Mouse (Mus musculus) midbrain, embryonic 12.5 days (tissue): ENCODE measurements around the gene Elmo1. TPM values are rescaled to one million over a fixed set of nuclear protein-coding genes. Genes with fewer than 3 reads are reported as not detected.

ENCODE experiments used
- ATAC-seq: fragments of 200-750 bp; cut with Nextera tagmentation; 2 replicates; pipeline ENCODE4 v1.8.0; 2017; ENCODE audit warnings: low read depth, moderate TSS enrichment, moderate library complexity; ENCODE audit not compliant: low FRiP score
- H3K27ac ChIP-seq: fragments of 300-500 bp; sonication (generic); replicated peaks from 2 replicates; pipeline ENCODE4 v1.5.1; 2016; ENCODE audit warnings: mild to moderate bottlenecking
- H3K27me3 ChIP-seq: fragments of 300-500 bp; sonication (generic); 2 replicates; pipeline ENCODE4 v1.6.1; 2016; ENCODE audit warnings: mild to moderate bottlenecking
- H3K36me3 ChIP-seq: fragments of 300-500 bp; sonication (generic); 2 replicates; pipeline ENCODE4 v1.6.1; 2016
- H3K4me1 ChIP-seq: fragments of 300-500 bp; sonication (generic); 2 replicates; pipeline ENCODE4 v1.6.1; 2016
- H3K4me2 ChIP-seq: fragments of 300-500 bp; sonication (generic); replicated peaks from 2 replicates; pipeline ENCODE4 v1.6.1; 2016; ENCODE audit warnings: mild to moderate bottlenecking, moderate library complexity
- H3K4me3 ChIP-seq: fragments of 300-500 bp; sonication (generic); 2 replicates; pipeline ENCODE4 v1.5.1; 2016; ENCODE audit warnings: mild to moderate bottlenecking
- H3K9ac ChIP-seq: fragments of 300-500 bp; sonication (generic); replicated peaks from 2 replicates; pipeline ENCODE4 v1.6.1; 2016; ENCODE audit warnings: mild to moderate bottlenecking, moderate library complexity
- H3K9me3 ChIP-seq: fragments of 300-500 bp; sonication (generic); 2 replicates; pipeline ENCODE4 v1.6.1; 2016; ENCODE audit warnings: mild to moderate bottlenecking
- WGBS: fragments of 180-500 bp; shearing (Covaris S2); methylation state at CpG from one replicate; pipeline ENCODE4 v1.1.7; 2016; 5-methylcytosine and 5-hydroxymethylcytosine counted together
- polyA plus RNA-seq: library from polyadenylated mRNA; unstranded; fragments of >200 nt; fragmentation: Nextera tagmentation; extraction: Ambion mirVana; gene quantifications from 2 replicates; pipeline ENCODE4 v1.2.1, GENCODE M21; 2016

Gene Elmo1
- polyA plus RNA-seq, 1 experiment from 2014 or later, result 25.5 TPM

GRCm38 (mm10) chr13:20537053-20537452, 446.7 kb downstream of the Elmo1 start:
- Histone ChIP-seq H3K27me3 (no peaks in the 10 kb centered on the region), H3K27ac (no peak overlapping the region), H3K9ac (no peak overlapping the region), H3K4me1 (no peaks in the 10 kb centered on the region), H3K36me3 (no peaks in the 10 kb centered on the region), H3K4me3 (no peak overlapping the region), H3K4me2 (no peak overlapping the region), H3K9me3 (no peaks in the 10 kb centered on the region)
- WGBS, result 97% methylated on average over 1 of the region's 1 CpGs
- no peak for ATAC-seq

DNA sequence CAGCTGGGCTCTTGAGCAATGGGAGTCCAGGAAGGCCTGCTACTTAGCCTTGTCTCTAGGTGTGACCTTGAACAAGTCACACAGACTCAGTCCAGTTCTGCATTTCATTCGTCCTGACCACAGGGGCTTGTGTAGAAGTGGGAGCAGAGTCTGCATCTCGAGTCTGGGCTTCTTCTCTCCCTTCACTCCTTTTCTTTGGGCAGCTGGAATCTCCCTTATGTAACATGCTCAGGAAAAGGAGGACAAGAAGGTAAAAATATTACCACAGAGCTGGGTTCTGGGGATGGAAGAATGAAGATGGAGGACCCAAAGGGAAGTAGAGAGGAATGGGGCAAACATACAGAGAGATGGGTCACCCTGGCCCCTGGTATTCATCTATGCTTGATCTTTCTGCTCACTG, 447.1 kb downstream of the Elmo1 start:
- Histone ChIP-seq H3K4me3 (no peak overlapping the region), H3K27me3 (no peaks in the 10 kb centered on the region), H3K9ac (no peak overlapping the region), H3K4me2 (no peak overlapping the region), H3K4me1 (no peaks in the 10 kb centered on the region), H3K9me3 (no peaks in the 10 kb centered on the region), H3K36me3 (no peaks in the 10 kb centered on the region), H3K27ac (0 out of 2 replicates have a peak overlapping the region, but pooled peaks have one; percentile 15)
- 88% methylated on average over 2 of the region's 2 CpGs for WGBS
- ATAC-seq, result no peak

- no peaks in the 10 kb centered on the region for H3K27me3 ChIP-seq
- no peak overlapping the region for H3K4me3 ChIP-seq
- no peak overlapping the region for H3K9ac ChIP-seq
- no peak for ATAC-seq
- no peaks in the 10 kb centered on the region for H3K36me3 ChIP-seq
- WGBS, result 72% methylated on average over 12 of the region's 12 CpGs
- no peaks in the 10 kb centered on the region for H3K9me3 ChIP-seq
- no peaks in the 10 kb centered on the region for H3K4me1 ChIP-seq
- H3K27ac ChIP-seq, result 0 out of 2 replicates have a peak overlapping the region, but pooled peaks have one; percentile 15
- no peak overlapping the region for H3K4me2 ChIP-seq
Observed at GRCm38 (mm10) chr13:20538216-20539070, 448.0 kb downstream of the Elmo1 start.

DNA sequence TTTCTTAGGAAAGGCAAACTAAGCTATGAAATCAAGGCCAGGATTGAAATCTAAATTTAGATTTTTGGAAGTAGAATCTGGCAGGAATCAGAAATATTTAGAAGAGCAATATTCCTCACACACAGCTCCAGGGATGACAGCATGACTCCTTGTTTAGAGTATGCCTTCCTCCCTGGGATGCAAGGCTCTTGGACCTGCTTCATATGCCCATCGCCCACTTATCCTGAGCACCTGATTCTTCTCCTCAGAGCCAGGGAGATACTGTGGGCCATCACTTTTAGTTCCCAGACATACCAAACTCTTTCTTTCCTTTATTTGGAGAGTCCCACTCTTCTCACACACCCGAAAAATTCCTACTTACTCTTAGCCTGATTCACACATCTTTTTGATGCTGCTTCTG, 449.2 kb downstream of the Elmo1 start:
- ATAC-seq, result no peak
- no peak overlapping the region for H3K27ac ChIP-seq
- H3K4me2 ChIP-seq, result no peak overlapping the region
- no peaks in the 10 kb centered on the region for H3K4me1 ChIP-seq
- no peak overlapping the region for H3K9ac ChIP-seq
- no peaks in the 10 kb centered on the region for H3K9me3 ChIP-seq
- H3K36me3 ChIP-seq, result no peaks in the 10 kb centered on the region
- no peaks in the 10 kb centered on the region for H3K27me3 ChIP-seq
- H3K4me3 ChIP-seq, result no peak overlapping the region
- WGBS, result 89% methylated on average over 2 of the region's 2 CpGs

- WGBS, result 88% methylated on average over 12 of the region's 12 CpGs
- H3K9ac ChIP-seq, result no peak overlapping the region
- no peak overlapping the region for H3K4me3 ChIP-seq
- H3K4me1 ChIP-seq, result 0 out of 2 replicates have a peak, but pooled peaks cover 2% of the 10 kb centered on the region
- no peaks in the 10 kb centered on the region for H3K36me3 ChIP-seq
- H3K4me2 ChIP-seq, result no peak overlapping the region
- H3K27ac ChIP-seq, result no peak overlapping the region
- no peak for ATAC-seq
- no peaks in the 10 kb centered on the region for H3K27me3 ChIP-seq
- no peaks in the 10 kb centered on the region for H3K9me3 ChIP-seq
Observed at GRCm38 (mm10) chr13:20546568-20547204, 456.3 kb downstream of the Elmo1 start.

DNA sequence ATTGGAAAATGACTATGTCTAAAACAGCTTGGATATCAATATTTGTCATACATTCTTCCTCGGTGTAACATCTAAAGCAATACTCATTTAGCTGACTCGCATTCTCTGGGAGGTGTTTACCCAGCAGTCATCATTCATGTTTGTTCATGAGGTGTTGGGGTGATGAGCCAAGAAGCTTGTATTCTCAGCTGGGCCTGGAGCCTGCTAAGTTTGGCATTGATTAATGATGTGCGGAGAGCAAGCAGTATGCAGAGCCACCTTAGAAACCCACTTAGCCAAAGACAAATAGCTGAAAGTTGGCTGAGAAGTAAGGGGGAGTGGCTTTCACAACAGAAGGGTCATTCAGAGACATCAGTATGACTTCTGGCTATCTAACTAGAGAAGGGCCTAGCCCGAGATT, 459.6 kb downstream of the Elmo1 start:
- Histone ChIP-seq H3K27ac (no peak overlapping the region), H3K4me3 (no peak overlapping the region), H3K9me3 (no peaks in the 10 kb centered on the region), H3K4me2 (no peak overlapping the region), H3K9ac (no peak overlapping the region), H3K36me3 (no peaks in the 10 kb centered on the region), H3K4me1 (0 out of 2 replicates have a peak, but pooled peaks cover 2% of the 10 kb centered on the region), H3K27me3 (no peaks in the 10 kb centered on the region)
- no peak for ATAC-seq
- WGBS, result 86% methylated on average over 4 of the region's 4 CpGs

GRCm38 (mm10) chr13:20551559-20551958, 461.2 kb downstream of the Elmo1 start:
- Histone ChIP-seq H3K36me3 (no peaks in the 10 kb centered on the region), H3K4me2 (no peak overlapping the region), H3K4me1 (0 out of 2 replicates have a peak, but pooled peaks cover 2% of the 10 kb centered on the region), H3K9ac (no peak overlapping the region), H3K27me3 (no peaks in the 10 kb centered on the region), H3K9me3 (no peaks in the 10 kb centered on the region), H3K4me3 (no peak overlapping the region), H3K27ac (no peak overlapping the region)
- 86% methylated on average over 1 of the region's 1 CpGs for WGBS
- no peak for ATAC-seq

DNA sequence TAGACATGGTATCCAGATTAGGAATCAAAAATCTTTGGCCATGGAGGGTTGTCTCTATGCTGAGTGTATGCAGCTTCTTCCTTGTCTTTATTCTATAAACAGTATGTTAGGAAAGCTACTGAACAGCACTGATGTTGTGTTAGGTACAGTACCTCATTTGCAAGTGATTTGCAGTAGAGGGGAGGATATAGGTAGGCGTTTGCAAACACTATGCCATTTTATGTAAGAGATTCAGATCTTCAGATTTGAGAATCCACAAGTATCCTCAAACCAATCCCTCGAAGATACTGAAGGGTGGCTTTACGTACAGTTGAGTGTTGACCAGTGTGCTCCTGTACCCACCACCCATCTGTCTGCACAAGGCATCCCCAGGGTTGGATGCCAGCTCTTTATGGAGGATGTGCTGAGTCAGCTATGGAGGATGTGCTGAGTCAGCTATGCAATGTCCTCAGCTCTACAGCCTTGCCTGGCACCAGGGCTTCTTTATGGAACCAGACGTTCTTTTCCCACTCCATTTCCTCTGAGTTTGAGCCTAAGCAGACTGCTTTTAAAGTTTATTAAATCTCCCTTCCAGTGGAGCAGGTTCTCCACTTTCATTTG, 465.6 kb downstream of the Elmo1 start:
- Histone ChIP-seq H3K27me3 (no peaks in the 10 kb centered on the region), H3K9ac (no peak overlapping the region), H3K36me3 (no peaks in the 10 kb centered on the region), H3K4me2 (no peak overlapping the region), H3K4me1 (no peaks in the 10 kb centered on the region), H3K9me3 (no peaks in the 10 kb centered on the region), H3K4me3 (no peak overlapping the region), H3K27ac (no peak overlapping the region)
- WGBS, result 91% methylated on average over 4 of the region's 4 CpGs
- no peak for ATAC-seq

GRCm38 (mm10) chr13:20556739-20557138, 466.3 kb downstream of the Elmo1 start:
- Histone ChIP-seq H3K4me2 (no peak overlapping the region), H3K9ac (no peak overlapping the region), H3K4me3 (no peak overlapping the region), H3K4me1 (no peaks in the 10 kb centered on the region), H3K9me3 (no peaks in the 10 kb centered on the region), H3K27ac (no peak overlapping the region), H3K36me3 (no peaks in the 10 kb centered on the region), H3K27me3 (no peaks in the 10 kb centered on the region)
- ATAC-seq, result no peak
- 89% methylated on average over 10 of the region's 10 CpGs for WGBS

DNA sequence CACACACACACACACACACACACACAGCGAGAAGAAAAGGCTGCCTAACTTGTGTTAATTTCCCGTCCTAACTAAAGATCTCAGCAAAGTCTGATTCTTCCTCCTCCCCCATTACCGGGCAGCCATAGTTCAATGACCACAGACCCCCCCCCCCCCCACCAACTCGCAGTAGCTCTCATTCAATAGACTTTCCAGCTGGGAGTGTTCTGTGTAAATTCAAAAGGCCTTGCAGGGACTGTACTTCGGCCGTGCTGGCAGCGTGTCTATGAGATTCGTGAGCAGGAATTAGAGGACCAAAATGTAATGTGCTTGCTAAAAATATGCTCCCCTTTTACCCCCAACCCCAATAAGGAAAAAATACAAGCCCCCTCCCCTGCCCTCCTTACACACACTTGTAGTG, 466.8 kb downstream of the Elmo1 start:
- ATAC-seq, result no peak
- no peak overlapping the region for H3K9ac ChIP-seq
- no peaks in the 10 kb centered on the region for H3K4me1 ChIP-seq
- no peak overlapping the region for H3K27ac ChIP-seq
- H3K4me3 ChIP-seq, result no peak overlapping the region
- 65% methylated on average over 8 of the region's 8 CpGs for WGBS
- no peaks in the 10 kb centered on the region for H3K27me3 ChIP-seq
- no peak overlapping the region for H3K4me2 ChIP-seq
- H3K36me3 ChIP-seq, result no peaks in the 10 kb centered on the region
- H3K9me3 ChIP-seq, result no peaks in the 10 kb centered on the region

- H3K9me3 ChIP-seq, result no peaks in the 10 kb centered on the region
- H3K36me3 ChIP-seq, result no peaks in the 10 kb centered on the region
- no peak overlapping the region for H3K27ac ChIP-seq
- H3K9ac ChIP-seq, result no peak overlapping the region
- no peak for ATAC-seq
- no peak overlapping the region for H3K4me2 ChIP-seq
- no peaks in the 10 kb centered on the region for H3K27me3 ChIP-seq
- H3K4me3 ChIP-seq, result no peak overlapping the region
- H3K4me1 ChIP-seq, result no peaks in the 10 kb centered on the region
- WGBS, result 86% methylated on average over 2 of the region's 2 CpGs
Observed at GRCm38 (mm10) chr13:20558376-20558775, 468.0 kb downstream of the Elmo1 start.

- no peak for ATAC-seq
- Histone ChIP-seq H3K9ac (no peak overlapping the region), H3K4me3 (no peak overlapping the region), H3K4me1 (no peaks in the 10 kb centered on the region), H3K36me3 (no peaks in the 10 kb centered on the region), H3K27me3 (no peaks in the 10 kb centered on the region), H3K4me2 (no peak overlapping the region), H3K9me3 (no peaks in the 10 kb centered on the region), H3K27ac (no peak overlapping the region)
- WGBS, result 90% methylated on average over 9 of the region's 9 CpGs
Observed at GRCm38 (mm10) chr13:20564414-20564813, 474.0 kb downstream of the Elmo1 start.
